Mouse (Mus musculus): ENCODE results near the gene Klk1b11. TPM values are rescaled to one million over a fixed set of nuclear protein-coding genes. Genes with fewer than 3 reads are reported as not detected.
"Not testable (repeated sequence)": the region's sequence is repeated elsewhere in the genome, so short reads cannot be mapped to it uniquely, and the experiment has no call there.

Gene Klk1b11
- not detected in 2 replicates for total RNA-seq (2014; rRNA removed; ENCODE audit: low replicate concordance)
- polyA plus RNA-seq (2015; fragmentation: Nextera tagmentation; extraction: Ambion mirVana): not detected in 2 replicates

DNA sequence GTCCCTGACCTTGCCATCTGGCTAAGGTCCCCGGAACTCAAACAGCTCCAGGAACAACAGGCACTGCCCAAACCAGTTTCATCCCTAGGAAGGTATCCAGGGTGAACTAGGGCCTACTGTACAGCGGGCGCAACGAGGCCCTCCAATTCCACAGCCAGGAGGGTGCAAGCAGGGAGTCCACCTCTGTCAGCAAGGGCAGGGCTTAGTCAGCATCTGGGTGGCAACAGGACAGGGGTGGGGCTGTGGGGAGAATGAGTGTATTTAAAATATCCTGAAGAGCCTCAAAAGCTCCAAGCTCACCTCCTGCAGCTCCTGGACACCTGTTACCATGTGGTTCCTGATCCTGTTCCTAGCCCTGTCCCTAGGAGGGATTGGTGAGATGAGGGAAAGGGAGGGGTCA, at the start of gene Klk1b11:
Gene Klk1b11, plus strand, starts transcription at position 301 of the 400 bp plus-strand sequence.
- 77% methylated on average over 4 of the region's 4 CpGs for WGBS
- H3K9me3 ChIP-seq (replicated peaks; ENCODE audit: control insufficient read depth, low read length); H3K9ac ChIP-seq (replicated peaks; ENCODE audit: low read depth, low read length); H3K4me2 ChIP-seq (ENCODE audit: low read depth, low read length); H3K36me3 ChIP-seq (replicated peaks; ENCODE audit: control insufficient read depth, insufficient read depth, low read length); H3K4me1 ChIP-seq (ENCODE audit: control insufficient read depth, insufficient read depth); H3K4me3 ChIP-seq (ENCODE audit: low read depth, low read length); ATAC-seq (ENCODE audit: insufficient read depth, low read depth); DNase-seq (ENCODE audit: low spot score); H3K27me3 ChIP-seq (ENCODE audit: control insufficient read depth, insufficient read depth, low read length); H3K27ac ChIP-seq (ENCODE audit: low read depth): not testable (repeated sequence)

DNA sequence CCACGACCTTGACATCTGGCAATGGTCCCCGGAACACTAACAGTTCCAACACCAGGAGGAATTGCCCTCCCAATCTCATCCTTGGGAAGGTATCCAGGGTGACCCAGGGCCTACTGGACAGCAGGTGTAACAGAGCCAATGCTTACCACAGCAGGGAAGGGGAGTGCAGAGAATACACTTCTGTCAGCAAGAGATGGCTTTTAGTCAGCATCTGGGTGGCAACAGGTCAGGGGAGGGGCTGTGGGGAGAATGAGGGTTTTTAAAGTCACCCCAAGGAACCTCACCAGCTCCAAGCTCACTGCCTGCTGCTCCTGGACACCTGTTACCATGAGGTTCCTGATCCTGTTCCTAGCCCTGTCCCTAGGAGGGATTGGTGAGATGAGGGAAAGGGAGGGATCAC, 45.3 kb upstream of the Klk1b11 start, which contains the start of gene Klk1b8:
Gene Klk1b8, plus strand, starts transcription at position 301 of the 400 bp plus-strand sequence.
- no peak for TF ChIP-seq EP300 (IDR thresholded peaks at IDR 0.05; ENCODE audit: low read depth)
- TF ChIP-seq CTCF (IDR thresholded peaks at IDR 0.05; ENCODE audit: low read depth): no peak
- Histone ChIP-seq H3K4me1 (ENCODE audit: control insufficient read depth, insufficient read depth) (no peaks in the 10 kb centered on the region), H3K27me3 (ENCODE audit: control insufficient read depth, insufficient read depth, low read length) (no peaks in the 10 kb centered on the region), H3K4me2 (ENCODE audit: low read depth, low read length) (no peak within 1 kb of the TSS), H3K36me3 (replicated peaks; ENCODE audit: control insufficient read depth, insufficient read depth, low read length) (no peaks in the 10 kb centered on the region), H3K9me3 (replicated peaks; ENCODE audit: control insufficient read depth, low read length) (no peaks in the 10 kb centered on the region), H3K27ac (ENCODE audit: low read depth) (no peak within 1 kb of the TSS), H3K4me3 (ENCODE audit: low read depth, low read length) (no peak within 1 kb of the TSS), H3K9ac (replicated peaks; ENCODE audit: low read depth, low read length) (no peak within 1 kb of the TSS)
- 69% methylated on average over 2 of the region's 2 CpGs for WGBS
- ATAC-seq (ENCODE audit: insufficient read depth, low read depth) (no peak), DNase-seq (ENCODE audit: low spot score) (no peak)

GRCm38 (mm10) chr7:43952703-43953102, 43.0 kb upstream of the Klk1b11 start:
- 64% methylated on average over 4 of the region's 4 CpGs for WGBS
- ATAC-seq (ENCODE audit: insufficient read depth, low read depth) (no peak), DNase-seq (ENCODE audit: low spot score) (no peak)
- Histone ChIP-seq H3K4me1 (ENCODE audit: control insufficient read depth, insufficient read depth) (no peaks in the 10 kb centered on the region), H3K27ac (ENCODE audit: low read depth) (no peak overlapping the region), H3K36me3 (replicated peaks; ENCODE audit: control insufficient read depth, insufficient read depth, low read length) (no peaks in the 10 kb centered on the region), H3K27me3 (ENCODE audit: control insufficient read depth, insufficient read depth, low read length) (no peaks in the 10 kb centered on the region), H3K9me3 (replicated peaks; ENCODE audit: control insufficient read depth, low read length) (no peaks in the 10 kb centered on the region), H3K9ac (replicated peaks; ENCODE audit: low read depth, low read length) (no peak overlapping the region), H3K4me2 (ENCODE audit: low read depth, low read length) (no peak overlapping the region), H3K4me3 (ENCODE audit: low read depth, low read length) (no peak overlapping the region)
- no peak for TF ChIP-seq CTCF (IDR thresholded peaks at IDR 0.05; ENCODE audit: low read depth)
- TF ChIP-seq EP300 (IDR thresholded peaks at IDR 0.05; ENCODE audit: low read depth): no peak

DNA sequence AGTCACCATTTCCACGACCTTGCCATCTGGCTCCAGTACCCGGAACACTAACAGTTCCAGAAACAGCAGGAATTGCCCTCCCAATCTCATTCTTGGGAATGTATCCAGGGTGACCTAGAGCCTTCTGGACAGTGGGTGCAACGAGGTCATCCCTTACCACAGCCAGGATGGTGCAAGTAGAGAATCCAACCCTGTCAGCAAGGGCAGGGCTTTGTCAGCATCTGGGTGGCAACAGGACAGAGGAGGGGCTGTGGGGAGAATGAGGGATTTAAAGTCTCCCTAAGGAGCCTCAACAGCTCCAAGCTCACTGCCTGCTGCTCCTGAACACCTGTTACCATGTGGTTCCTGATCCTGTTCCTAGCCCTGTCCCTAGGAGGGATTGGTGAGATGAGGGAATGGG, 29.2 kb upstream of the Klk1b11 start, which contains the start of gene Klk1b1:
Gene Klk1b1, plus strand, starts transcription at position 301 of the 400 bp plus-strand sequence.
- ATAC-seq (ENCODE audit: insufficient read depth, low read depth) (no peak), DNase-seq (ENCODE audit: low spot score) (no peak)
- Histone ChIP-seq H3K4me3 (ENCODE audit: low read depth, low read length) (no peak within 1 kb of the TSS), H3K9me3 (replicated peaks; ENCODE audit: control insufficient read depth, low read length) (no peaks in the 10 kb centered on the region), H3K27me3 (ENCODE audit: control insufficient read depth, insufficient read depth, low read length) (no peaks in the 10 kb centered on the region), H3K36me3 (replicated peaks; ENCODE audit: control insufficient read depth, insufficient read depth, low read length) (no peaks in the 10 kb centered on the region), H3K9ac (replicated peaks; ENCODE audit: low read depth, low read length) (no peak within 1 kb of the TSS), H3K27ac (ENCODE audit: low read depth) (no peak within 1 kb of the TSS), H3K4me2 (ENCODE audit: low read depth, low read length) (no peak within 1 kb of the TSS), H3K4me1 (ENCODE audit: control insufficient read depth, insufficient read depth) (no peaks in the 10 kb centered on the region)
- TF ChIP-seq CTCF (IDR thresholded peaks at IDR 0.05; ENCODE audit: low read depth): no peak
- TF ChIP-seq EP300 (IDR thresholded peaks at IDR 0.05; ENCODE audit: low read depth): no peak
- WGBS: 47% methylated on average over 3 of the region's 3 CpGs

GRCm38 (mm10) chr7:43967058-43967457, 28.6 kb upstream of the Klk1b11 start:
- 62% methylated on average over 3 of the region's 3 CpGs for WGBS

GRCm38 (mm10) chr7:43967612-43968011, 28.1 kb upstream of the Klk1b11 start:
- ATAC-seq (ENCODE audit: insufficient read depth, low read depth) (no peak), DNase-seq (ENCODE audit: low spot score) (no peak)
- no peaks in the 10 kb centered on the region for H3K36me3 ChIP-seq (replicated peaks; ENCODE audit: control insufficient read depth, insufficient read depth, low read length)
- no peak overlapping the region for H3K4me2 ChIP-seq (ENCODE audit: low read depth, low read length)
- TF ChIP-seq CTCF (IDR thresholded peaks at IDR 0.05; ENCODE audit: low read depth) (no peak), EP300 (IDR thresholded peaks at IDR 0.05; ENCODE audit: low read depth) (no peak)
- 73% methylated on average over 2 of the region's 2 CpGs for WGBS
- no peaks in the 10 kb centered on the region for H3K9me3 ChIP-seq (replicated peaks; ENCODE audit: control insufficient read depth, low read length)
- H3K9ac ChIP-seq (replicated peaks; ENCODE audit: low read depth, low read length): no peak overlapping the region
- no peak overlapping the region for H3K27ac ChIP-seq (ENCODE audit: low read depth)
- H3K4me3 ChIP-seq (ENCODE audit: low read depth, low read length): no peak overlapping the region
- H3K27me3 ChIP-seq (ENCODE audit: control insufficient read depth, insufficient read depth, low read length): no peaks in the 10 kb centered on the region
- H3K4me1 ChIP-seq (ENCODE audit: control insufficient read depth, insufficient read depth): no peaks in the 10 kb centered on the region

More at GRCm38 (mm10) chr7:43967058-43967457, 28.6 kb upstream of the Klk1b11 start:
- ATAC-seq (ENCODE audit: insufficient read depth, low read depth): no peak
- Histone ChIP-seq H3K4me2 (ENCODE audit: low read depth, low read length) (no peak overlapping the region), H3K9ac (replicated peaks; ENCODE audit: low read depth, low read length) (no peak overlapping the region), H3K4me1 (ENCODE audit: control insufficient read depth, insufficient read depth) (no peaks in the 10 kb centered on the region), H3K27ac (ENCODE audit: low read depth) (no peak overlapping the region), H3K9me3 (replicated peaks; ENCODE audit: control insufficient read depth, low read length) (no peaks in the 10 kb centered on the region), H3K4me3 (ENCODE audit: low read depth, low read length) (no peak overlapping the region), H3K36me3 (replicated peaks; ENCODE audit: control insufficient read depth, insufficient read depth, low read length) (no peaks in the 10 kb centered on the region), H3K27me3 (ENCODE audit: control insufficient read depth, insufficient read depth, low read length) (no peaks in the 10 kb centered on the region)
- DNase-seq (ENCODE audit: low spot score): no peak
- TF ChIP-seq EP300 (IDR thresholded peaks at IDR 0.05; ENCODE audit: low read depth): no peak
- no peak for TF ChIP-seq CTCF (IDR thresholded peaks at IDR 0.05; ENCODE audit: low read depth)

- not testable (repeated sequence) for DNase-seq (ENCODE audit: low spot score); H3K9me3 ChIP-seq (replicated peaks; ENCODE audit: control insufficient read depth, low read length); H3K27ac ChIP-seq (ENCODE audit: low read depth); H3K9ac ChIP-seq (replicated peaks; ENCODE audit: low read depth, low read length); H3K36me3 ChIP-seq (replicated peaks; ENCODE audit: control insufficient read depth, insufficient read depth, low read length); H3K4me1 ChIP-seq (ENCODE audit: control insufficient read depth, insufficient read depth); H3K4me2 ChIP-seq (ENCODE audit: low read depth, low read length); ATAC-seq (ENCODE audit: insufficient read depth, low read depth); H3K4me3 ChIP-seq (ENCODE audit: low read depth, low read length); H3K27me3 ChIP-seq (ENCODE audit: control insufficient read depth, insufficient read depth, low read length)
- WGBS: 56% methylated on average over 1 of the region's 1 CpGs
These were observed 19.9 kb upstream of the Klk1b11 start, which contains the start of gene Klk1b9 for GRCm38 (mm10) chr7:43975761-43976160. Gene Klk1b9, plus strand, starts transcription at chr7:43976061.

Measured in heart, postnatal 0 days (tissue).